Mouse (Mus musculus) embryo, embryonic 11 days (tissue): ENCODE results near the gene Nav2.

ENCODE experiments used
- DNase-seq: peaks from one replicate; pipeline ENCODE4 v3.0.0-alpha.2; 2015

Nav2 gene

GRCm38 (mm10) chr7:49597776-49598175 is 689.3 kb downstream of the Nav2 start:
- DNase-seq, result no peak

DNA sequence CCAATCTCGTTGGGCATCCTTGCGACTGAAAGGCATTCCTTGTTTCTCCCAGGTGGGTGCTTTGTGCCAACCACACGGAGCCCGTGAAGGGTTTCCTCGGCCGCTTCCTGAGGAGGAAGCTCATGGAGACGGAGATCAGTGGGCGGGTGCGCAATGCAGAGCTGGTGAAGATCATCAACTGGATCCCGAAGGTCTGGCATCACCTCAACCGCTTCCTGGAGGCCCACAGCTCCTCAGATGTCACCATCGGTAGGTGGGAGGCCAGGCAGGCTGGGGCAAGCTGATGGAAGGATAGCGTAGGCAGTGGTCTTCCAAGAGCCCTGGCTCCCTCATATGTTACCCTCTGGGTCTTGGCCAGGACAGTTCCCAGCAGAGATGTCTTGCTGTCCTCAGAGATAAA is 689.7 kb downstream of the Nav2 start:
- DNase-seq, result no peak

- DNase-seq, result no peak
Measured at GRCm38 (mm10) chr7:49599950-49600349, 691.4 kb downstream of the Nav2 start.

DNA sequence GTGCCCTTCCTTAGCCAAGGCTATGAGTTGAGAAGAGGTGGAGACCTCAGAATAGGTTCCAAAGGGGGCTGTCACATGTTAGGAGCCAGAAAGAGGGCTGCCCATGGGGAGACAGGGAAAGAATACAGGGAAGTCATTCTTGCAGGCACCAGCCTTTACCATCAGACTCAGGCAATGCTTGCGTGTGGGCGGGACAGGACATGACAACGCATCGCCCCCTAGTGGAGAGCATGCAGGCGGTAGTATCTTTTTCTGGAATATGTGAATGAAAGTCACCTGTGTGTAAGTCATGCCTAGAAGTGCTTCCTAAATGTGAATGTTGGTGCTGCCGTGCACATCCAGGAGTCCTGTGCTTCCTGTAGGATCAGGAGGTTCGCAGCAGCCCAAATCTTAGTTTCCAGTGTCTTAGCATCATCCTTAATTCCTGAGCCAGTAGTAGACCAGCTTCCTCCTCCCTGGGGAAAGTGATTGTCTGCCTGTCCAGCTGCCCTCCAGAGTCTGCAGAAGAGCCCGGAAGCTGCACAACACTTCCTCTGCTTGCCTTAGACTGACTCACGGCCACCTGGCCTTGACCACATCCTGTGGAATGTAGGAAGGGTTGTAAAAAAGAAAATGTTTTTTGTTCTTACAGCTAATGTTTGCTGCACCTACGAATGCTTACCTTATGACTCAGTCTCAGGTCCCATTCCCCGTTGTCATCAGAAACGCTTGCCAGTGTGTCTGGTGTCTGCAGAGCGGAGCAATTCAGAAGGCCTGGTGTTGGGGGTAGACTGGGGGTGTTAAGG is 692.9 kb downstream of the Nav2 start:
- DNase-seq, result peak; percentile 84

- DNase-seq, result no peak
Measured at GRCm38 (mm10) chr7:49604244-49604643, 695.7 kb downstream of the Nav2 start.

DNA sequence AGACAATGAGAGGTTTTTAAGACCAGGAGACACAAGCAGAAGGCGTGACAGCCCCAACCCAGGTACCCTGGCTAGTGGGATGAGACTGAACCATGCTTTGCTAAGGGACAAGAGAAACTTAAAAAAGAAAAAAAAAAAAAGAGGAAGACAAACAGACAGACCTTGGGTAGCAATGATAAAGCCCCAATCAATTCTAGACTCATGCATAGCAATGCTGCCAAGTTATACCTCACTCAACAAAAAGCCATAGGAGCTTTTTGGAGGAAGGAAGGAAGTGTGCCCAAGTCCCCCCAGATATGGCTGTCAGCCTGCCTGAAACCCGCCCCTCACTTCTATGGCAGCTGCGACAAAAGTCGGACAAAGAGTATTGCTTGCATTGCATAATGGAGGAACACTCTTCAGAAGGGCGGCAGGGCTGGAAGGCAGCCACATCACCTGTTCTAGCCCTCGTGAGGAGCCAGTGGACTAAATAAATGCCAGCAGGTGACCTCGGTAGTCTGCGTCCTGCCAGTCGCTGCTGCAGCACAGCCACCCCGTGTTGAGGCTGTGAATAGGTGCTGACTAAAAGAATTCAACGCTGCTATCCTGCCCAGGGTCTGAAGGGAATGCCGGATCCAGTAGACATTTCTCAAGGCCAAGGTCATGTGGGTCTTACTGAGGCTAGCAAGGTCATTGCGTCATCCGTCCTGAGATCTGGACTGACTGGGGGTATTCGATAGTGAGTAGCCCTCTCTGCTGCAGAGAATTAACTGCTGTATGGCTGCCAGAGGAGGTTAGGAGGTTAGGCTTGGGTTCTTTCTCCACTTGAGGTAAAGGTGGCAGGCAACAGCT is 696.7 kb downstream of the Nav2 start:
- DNase-seq, result no peak

- DNase-seq, result peak; percentile 78
Measured at GRCm38 (mm10) chr7:49616258-49616735, 707.8 kb downstream of the Nav2 start.

DNA sequence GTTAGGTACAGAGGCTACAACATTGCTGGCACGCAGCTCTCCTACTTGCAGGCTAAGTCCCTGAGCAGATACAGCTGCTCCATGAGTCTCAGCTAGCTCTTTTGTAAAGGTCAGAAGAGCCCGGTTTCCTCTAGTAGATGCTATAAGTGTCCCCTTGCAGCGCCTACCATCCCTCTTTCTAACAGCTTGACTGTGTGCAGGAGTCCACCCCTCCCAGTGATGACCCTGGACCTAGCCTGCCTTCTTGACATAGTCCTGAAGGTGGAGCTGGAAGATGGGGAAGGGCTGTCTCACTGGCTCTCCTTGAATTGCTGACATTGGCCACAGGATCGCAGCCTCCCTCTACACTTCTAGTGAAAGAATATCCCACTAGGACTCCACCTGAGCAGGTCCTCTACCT is 708.6 kb downstream of the Nav2 start:
- DNase-seq, result no peak

- DNase-seq, result no peak
Measured at GRCm38 (mm10) chr7:49620160-49620559, 711.6 kb downstream of the Nav2 start.

- no peak for DNase-seq
Measured at GRCm38 (mm10) chr7:49631885-49632284, 723.4 kb downstream of the Nav2 start.

DNA sequence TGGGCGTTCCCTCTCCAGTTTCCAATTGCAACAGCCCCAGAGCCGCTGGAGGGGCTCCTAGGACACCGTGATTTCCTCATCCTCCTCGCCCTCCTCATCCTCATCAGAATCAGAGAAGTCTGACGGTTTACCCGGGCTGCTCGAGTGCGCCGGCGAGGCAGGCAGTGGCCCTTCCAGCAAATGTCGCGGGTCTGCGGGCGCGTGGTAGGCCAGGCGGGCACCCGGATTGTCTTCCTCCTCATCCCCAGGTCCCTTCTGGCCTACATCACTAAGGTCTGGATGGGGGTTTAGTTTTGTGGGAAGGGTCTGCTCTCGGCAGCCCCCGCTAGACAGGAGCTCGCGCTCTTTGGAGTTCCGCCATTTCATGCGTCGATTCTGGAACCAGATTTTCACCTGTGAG is 723.9 kb downstream of the Nav2 start:
- DNase-seq, result no peak

GRCm38 (mm10) chr7:49633375-49633956 is 725.0 kb downstream of the Nav2 start:
- DNase-seq, result peak; percentile 63

DNA sequence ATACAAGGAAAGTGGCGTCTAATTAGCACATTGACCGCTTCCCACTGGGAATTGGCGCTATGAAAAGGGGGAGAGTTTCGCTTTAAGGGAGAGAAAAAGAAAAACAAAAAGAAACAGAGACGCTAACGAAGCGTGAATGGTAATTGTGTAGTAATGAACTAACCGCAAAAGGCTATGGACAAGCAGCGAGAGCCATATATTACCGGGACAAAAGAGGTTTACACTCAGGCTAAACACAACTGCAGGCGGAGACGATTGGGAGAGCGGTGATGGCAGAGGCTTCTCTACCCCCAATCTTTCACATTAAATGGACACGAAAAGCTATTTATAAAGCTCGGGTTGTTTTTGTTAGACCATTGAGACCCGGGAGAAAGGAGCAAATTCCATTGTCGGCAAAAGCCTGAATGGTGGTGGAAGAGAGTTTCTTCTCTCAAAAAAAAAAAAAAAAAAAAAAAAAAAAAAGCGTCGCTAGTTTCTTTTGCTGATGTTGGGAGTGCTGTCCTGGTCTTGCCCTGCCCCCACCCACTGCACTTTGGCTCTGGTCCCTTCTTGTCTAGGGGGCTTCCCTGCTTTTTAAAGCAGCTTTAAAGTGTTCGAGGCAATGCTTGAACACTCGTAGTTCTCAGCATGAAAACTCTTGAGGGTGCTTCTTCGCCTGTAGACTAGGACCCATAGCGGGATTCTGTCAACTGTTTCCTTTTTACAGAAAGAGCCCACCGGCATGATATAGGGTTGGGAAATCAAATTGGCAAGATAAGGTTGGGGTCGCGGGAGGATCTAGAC is 726.0 kb downstream of the Nav2 start:
- peak; percentile 59 for DNase-seq

GRCm38 (mm10) chr7:49635074-49635621 is 726.6 kb downstream of the Nav2 start:
- peak; percentile 69 for DNase-seq

- peak; percentile 57 for DNase-seq
Measured at GRCm38 (mm10) chr7:49635971-49636370, 727.5 kb downstream of the Nav2 start.

DNA sequence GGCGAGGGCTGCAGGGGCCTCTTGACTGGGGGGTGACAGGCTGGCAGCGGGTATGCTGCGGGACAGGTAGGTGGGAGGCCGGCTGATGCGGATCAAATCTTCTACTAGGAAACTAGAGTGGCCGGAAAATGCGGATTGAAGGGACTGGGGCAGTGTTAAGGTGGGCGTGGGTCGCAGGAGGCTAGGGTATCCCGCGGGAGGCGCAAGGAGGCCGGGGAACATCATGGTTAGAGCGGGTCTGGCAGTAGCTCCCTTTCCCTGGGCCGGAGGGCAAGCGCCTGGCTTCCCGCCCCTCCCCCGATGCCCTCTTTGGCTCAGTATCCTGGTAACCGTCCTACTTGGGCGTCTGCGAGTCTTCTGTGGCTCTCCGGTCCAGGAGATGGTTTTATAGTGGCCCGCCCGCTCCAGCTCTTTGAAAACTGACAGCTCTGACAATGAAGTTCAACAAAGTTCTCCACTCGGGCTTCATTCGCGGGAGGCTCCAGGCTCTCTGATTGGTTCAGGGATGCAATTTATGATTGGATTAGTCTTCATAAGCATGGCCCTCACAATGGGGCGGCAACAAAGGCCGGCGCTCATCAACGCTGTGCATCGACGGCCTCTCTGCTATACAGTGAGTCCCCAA is 728.1 kb downstream of the Nav2 start, which contains the start of gene Dbx1:
TSS of gene Dbx1 (minus strand) at position 359 of the 625 bp plus-strand sequence.
- DNase-seq, result peak; percentile 64

DNA sequence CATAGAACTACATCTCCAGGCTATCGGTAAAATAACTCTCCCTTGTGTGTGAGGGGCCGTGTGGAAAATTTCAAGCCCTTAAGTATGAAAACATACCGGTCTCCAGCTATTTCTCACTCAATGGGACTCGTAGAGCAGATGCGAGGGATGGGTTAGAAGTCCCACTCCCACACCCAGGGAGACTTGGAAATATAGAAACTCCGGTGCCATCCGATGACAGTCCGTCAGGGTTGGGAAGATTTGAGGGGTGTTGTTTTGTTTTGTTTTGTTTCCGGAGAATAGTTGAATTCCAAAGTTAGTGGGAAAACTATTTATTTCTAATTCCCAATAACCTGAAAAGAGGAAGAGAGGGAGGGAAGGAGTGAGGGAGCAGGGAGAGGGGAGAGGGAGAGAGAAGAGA is 728.8 kb downstream of the Nav2 start:
- peak; percentile 29 for DNase-seq

DNA sequence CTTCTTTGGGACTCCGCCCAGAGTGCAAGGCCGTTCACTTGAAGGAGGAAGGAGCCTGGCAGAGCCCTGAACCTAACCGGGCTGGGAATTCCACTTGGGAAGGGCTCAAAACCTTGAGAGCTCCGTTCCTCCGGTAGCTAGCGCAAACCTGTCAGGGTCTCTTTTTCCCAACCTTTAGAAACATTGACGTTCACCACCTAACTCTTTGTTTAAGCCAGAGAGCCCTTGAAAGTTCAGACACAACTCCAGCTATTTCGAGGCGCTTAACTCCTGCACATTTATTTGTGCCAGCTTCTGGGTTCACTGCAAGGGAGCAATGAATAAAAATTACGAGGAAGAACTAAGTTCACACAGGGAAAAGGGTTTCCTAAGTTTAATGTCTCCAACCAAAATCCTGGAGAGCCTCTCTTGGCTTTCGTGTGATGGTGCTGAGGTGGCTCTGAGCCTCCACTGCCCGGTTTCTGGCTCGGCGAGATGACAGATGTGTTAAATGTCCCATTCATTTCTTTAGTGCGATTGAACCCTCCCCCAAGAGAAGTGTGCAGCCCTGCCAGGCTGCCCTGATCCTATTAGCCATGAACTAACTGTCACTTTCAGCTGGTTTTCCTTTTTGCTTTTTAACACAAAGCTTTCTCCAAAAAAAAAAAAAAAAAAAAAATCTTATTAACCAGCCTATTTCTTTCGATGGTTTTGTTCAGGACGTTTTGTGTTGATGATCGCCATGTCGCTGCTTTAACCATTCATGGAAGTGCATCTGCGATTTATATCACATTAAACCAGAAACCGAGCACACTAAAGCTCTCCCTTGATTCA is 729.5 kb downstream of the Nav2 start:
- DNase-seq, result peak; percentile 60

DNA sequence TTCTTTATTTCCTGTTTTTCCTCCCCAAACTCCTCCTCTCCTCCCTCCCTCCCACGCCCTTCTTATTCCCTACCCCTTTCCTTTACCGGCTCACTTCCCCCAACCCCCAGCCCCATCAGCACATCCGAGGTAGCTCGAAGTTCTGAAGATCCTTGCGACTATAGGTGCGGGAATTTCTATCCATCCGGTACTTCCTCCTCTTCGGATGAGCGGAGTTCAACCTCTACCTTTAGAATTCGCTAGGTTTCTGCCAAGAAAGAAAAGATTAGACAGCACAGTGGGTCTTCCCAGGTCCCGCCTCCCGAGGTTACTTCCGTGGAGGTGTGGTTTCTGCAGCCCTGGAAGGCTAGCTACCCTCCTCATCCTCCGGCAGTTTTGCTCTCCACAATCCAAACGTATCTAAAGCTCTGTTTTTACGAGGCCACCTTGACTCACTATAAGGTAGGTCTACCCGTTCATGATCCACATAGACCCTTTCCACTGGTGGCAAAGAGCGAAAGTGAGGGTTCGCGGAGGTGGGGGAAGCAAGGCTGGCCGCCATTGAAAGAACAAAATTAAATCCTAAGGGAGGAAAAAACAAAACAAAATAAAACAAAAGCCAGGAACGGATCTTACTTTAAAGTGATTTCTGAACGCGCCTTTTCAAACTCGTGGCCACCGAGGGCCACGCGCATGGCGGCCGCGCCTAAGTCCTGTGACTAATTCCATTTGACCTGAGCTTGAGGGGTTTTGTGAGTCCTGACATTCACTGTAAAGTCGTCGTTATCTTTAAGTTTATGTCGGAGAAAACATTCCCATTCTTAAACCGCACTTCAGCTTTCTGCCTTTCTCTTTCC is 730.6 kb downstream of the Nav2 start:
- DNase-seq, result peak; percentile 41
